Mouse (Mus musculus) myocyte (in vitro differentiated cells): ENCODE measurements around the gene Stac2.

Experiments used
- E2F4 ChIP-seq: IDR thresholded peaks from one replicate; pipeline ENCODE4 v1.6.1; 2011; ENCODE audit warnings: mild to moderate bottlenecking, control low read depth, moderate library complexity; ENCODE audit not compliant: insufficient read depth
- POLR2A ChIP-seq: IDR thresholded peaks from one replicate; pipeline ENCODE4 v1.6.1; 2011; ENCODE audit warnings: low read depth, mild to moderate bottlenecking, control low read depth, moderate library complexity; ENCODE audit not compliant: insufficient read length
- REST ChIP-seq: IDR thresholded peaks from one replicate; pipeline ENCODE4 v1.6.1; 2011; ENCODE audit warnings: mild to moderate bottlenecking, control low read depth, moderate library complexity; ENCODE audit not compliant: insufficient read depth, insufficient read length
- SRF ChIP-seq: IDR thresholded peaks from one replicate; pipeline ENCODE4 v1.6.1; 2011; ENCODE audit warnings: low read depth; ENCODE audit not compliant: control insufficient read depth, insufficient read length
- USF1 ChIP-seq: IDR thresholded peaks from one replicate; pipeline ENCODE4 v1.6.1; 2011; ENCODE audit warnings: low read depth, mild to moderate bottlenecking, control low read depth, moderate library complexity

GRCm38 (mm10) chr11:97986738-97987465, 66.4 kb downstream of the Stac2 start:
- TF ChIP-seq POLR2A: no peak
- no peak for TF ChIP-seq REST
- no peak for TF ChIP-seq SRF
- TF ChIP-seq USF1: no peak
- TF ChIP-seq E2F4: no peak
